Mouse (Mus musculus): ENCODE measurements around the gene Ccdc7a. TPM values are rescaled to one million over a fixed set of nuclear protein-coding genes. Genes with fewer than 3 reads are reported as not detected.

The Ccdc7a gene
- total RNA-seq, 2 experiments from 2014 or later, result not detected

- no peak for DNase-seq (ENCODE audit: low spot score in 2 of 2)
These were observed 378.8 kb downstream of the Ccdc7a start for GRCm38 (mm10) chr8:128686429-128686990.

DNA sequence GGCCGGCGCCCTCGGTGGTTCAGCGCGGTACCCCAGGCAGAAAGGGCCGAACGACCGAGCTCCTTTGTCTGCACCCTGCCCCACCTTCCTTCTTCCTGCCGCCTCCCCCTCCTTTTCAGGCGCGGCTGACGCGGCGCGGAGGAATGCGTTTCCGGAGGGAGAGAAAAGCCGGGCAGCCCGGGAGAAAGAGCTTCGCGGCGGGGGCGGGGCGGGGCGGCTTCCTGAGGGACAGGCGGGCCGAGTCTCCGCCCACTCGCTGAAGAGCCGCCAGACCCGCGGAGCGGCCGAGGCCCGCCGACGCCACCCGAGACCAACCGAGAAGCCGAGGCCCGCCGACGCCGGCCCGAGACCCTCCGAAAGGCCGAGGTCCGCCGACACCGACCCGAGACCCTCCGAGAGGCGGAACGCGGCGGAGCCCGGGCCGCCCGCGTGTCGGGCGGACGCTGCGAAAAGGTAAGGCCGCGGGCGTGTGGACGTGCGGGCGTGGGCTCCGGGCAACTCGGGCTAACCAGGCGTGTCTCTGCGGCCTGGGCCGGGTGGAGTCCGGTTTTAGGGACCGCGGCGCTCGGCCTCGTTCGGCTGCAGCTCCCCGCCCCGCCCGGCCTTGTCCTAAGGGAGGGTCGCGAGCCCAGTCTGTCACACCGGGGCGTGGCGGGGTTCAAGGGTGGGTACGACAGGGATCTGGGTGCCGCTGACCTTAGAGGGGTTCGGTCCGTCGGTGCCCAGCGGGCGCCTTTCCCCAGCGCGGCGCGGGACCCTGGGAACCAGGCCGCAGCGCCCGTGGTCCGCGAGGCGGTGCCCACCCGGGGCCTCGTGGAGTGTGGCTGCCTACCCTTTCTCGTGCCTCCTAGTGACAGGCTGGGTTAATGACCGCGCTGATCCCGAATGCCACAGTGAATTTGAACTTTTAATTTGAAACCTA is 379.5 kb downstream of the Ccdc7a start, which contains the start of gene Itgb1:
Itgb1 (plus strand) TSS at position 148 of the 922 bp plus-strand sequence.
- DNase-seq (ENCODE audit: low spot score in 2 of 2), result peak; percentile 82 to 92

GRCm38 (mm10) chr8:128684609-128685506 is 380.5 kb downstream of the Ccdc7a start:
- DNase-seq (ENCODE audit: low spot score in 2 of 2), result no peak

Other genes with a start within 250 kb of the Ccdc7a start
- not detected for gene Ccdc7b, start 1.6 kb upstream of the Ccdc7a start, total RNA-seq (2021)
- not detected for gene Gm10999, start 66.1 kb upstream of the Ccdc7a start, total RNA-seq (2021)
- gene 2610044O15Rik8, start 168.9 kb upstream of the Ccdc7a start, total RNA-seq (2021), result 10 to 100 TPM; 22.5 to 23.5 TPM